Mouse (Mus musculus) small intestine, adult 2 months (tissue): ENCODE measurements around the gene Tmem222.

Experiments
- CTCF ChIP-seq: fragments of 200-500 bp; IDR thresholded peaks from 2 replicates; pipeline ENCODE4 v1.5.1; 2012; ENCODE audit warnings: low read depth, mild to moderate bottlenecking, control low read depth, inconsistent platforms, low read length, moderate library complexity, mixed read lengths; ENCODE audit not compliant: insufficient replicate concordance, insufficient read length; ENCODE audit errors: extremely low read depth
- POLR2A ChIP-seq: fragments of 200-500 bp; IDR thresholded peaks from 2 replicates; pipeline ENCODE4 v1.6.1; 2012; ENCODE audit warnings: low read depth, mild to moderate bottlenecking, control low read depth, inconsistent platforms, low read length, moderate library complexity

DNA sequence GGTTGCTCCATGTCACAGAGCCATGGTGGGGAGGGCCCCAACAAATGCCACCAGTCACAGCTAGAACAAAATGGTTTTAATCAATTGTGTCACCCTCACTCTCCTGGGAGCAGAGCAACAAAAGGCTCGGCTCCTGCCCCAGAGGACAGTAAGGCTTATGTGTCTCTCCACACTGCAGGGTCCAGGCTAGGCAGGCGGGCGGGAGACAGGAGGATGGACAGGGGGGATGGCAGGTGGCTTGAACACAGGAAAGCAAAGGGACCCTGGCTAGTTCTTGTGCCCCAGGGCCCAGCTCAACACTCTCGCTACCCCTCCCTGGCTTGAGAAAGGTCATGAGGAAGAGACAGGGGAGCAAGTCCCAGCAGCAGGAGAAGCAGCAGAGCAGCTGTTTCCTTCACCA, 14.8 kb upstream of the Tmem222 start:
- TF ChIP-seq POLR2A (no peak), CTCF (no peak)
